Mouse (Mus musculus): ENCODE measurements around the gene Tfe3.

DNA sequence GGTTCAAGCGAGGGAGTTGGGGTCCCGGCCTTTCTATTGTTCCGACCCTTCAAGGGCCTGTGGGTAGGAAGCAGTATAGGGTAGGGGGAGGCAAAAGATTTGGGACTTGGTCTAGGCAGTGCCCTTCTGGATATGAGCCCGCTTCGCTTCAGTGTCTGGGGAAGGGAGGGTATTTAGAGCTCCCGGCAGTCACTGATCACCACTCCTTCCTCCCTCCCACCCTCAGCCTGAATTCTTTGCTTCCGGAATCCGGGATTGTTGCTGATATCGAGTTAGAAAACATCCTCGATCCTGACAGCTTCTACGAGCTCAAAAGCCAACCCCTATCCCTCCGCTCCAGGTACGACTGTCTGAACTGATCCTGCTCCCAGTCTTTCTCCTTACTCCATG is 2.9 kb downstream of the Tfe3 start:
- no peak for TF ChIP-seq CTCF (IDR thresholded peaks at IDR 0.05; ENCODE audit: low read depth)
- no peak for TF ChIP-seq EP300 (optimal IDR thresholded peaks at IDR 0.05)

Data from stomach, postnatal 0 days (tissue).